Mouse (Mus musculus): Measurements from ENCODE around the gene Mucl3. TPM values are rescaled to one million over a fixed set of nuclear protein-coding genes. Genes with fewer than 3 reads are reported as not detected.
A peak's percentile ranks its signal among the peaks of the same experiment; 100 is the strongest.

The Mucl3 gene
- under 1 TPM in 1 of 2 experiments, not detected in 1; 0.11 TPM for total RNA-seq (2021)
- long read RNA-seq, experiment 1 = 0 reads
- long read RNA-seq, experiment 2 = 0 reads

- no peak for DNase-seq (ENCODE audit: low spot score in 2 of 2)
Measured at GRCm38 (mm10) chr17:35643609-35644236, at the start of gene Mucl3. TSS of gene Mucl3 (minus strand) at chr17:35643695.

GRCm38 (mm10) chr17:35692368-35692767 lies 48.9 kb upstream of the Mucl3 start:
- no peak for DNase-seq (ENCODE audit: low spot score in 2 of 2)

- no peak for DNase-seq (ENCODE audit: low spot score in 2 of 2)
Measured at GRCm38 (mm10) chr17:35691811-35692210, 48.3 kb upstream of the Mucl3 start.

GRCm38 (mm10) chr17:35689936-35690645 lies 46.6 kb upstream of the Mucl3 start:
- no peak for DNase-seq (ENCODE audit: low spot score in 2 of 2)

- DNase-seq (ENCODE audit: low spot score in 2 of 2) = no peak
Measured at GRCm38 (mm10) chr17:35688347-35689175, 45.1 kb upstream of the Mucl3 start.

- no peak for DNase-seq (ENCODE audit: low spot score in 2 of 2)
Measured at GRCm38 (mm10) chr17:35685061-35685460, 41.6 kb upstream of the Mucl3 start.

- DNase-seq (ENCODE audit: low spot score in 2 of 2) = no peak
Measured at GRCm38 (mm10) chr17:35681986-35682385, 38.5 kb upstream of the Mucl3 start.

GRCm38 (mm10) chr17:35680591-35680990 lies 37.1 kb upstream of the Mucl3 start:
- no peak for DNase-seq (ENCODE audit: low spot score in 2 of 2)

GRCm38 (mm10) chr17:35673416-35674035 lies 30.0 kb upstream of the Mucl3 start, which contains the start of gene Gtf2h4:
TSS of gene Gtf2h4 (minus strand) at chr17:35673739.
- peak; percentile 44 to 72 for DNase-seq (ENCODE audit: low spot score in 2 of 2)

GRCm38 (mm10) chr17:35672527-35672926 lies 29.0 kb upstream of the Mucl3 start:
- no peak for DNase-seq (ENCODE audit: low spot score in 2 of 2)

- no peak for DNase-seq (ENCODE audit: low spot score in 2 of 2)
Measured at GRCm38 (mm10) chr17:35671846-35672245, 28.4 kb upstream of the Mucl3 start.

GRCm38 (mm10) chr17:35669731-35670130 lies 26.2 kb upstream of the Mucl3 start:
- no peak for DNase-seq (ENCODE audit: low spot score in 2 of 2)

- DNase-seq (ENCODE audit: low spot score in 2 of 2) = peak; percentile 93 to 96
Measured at GRCm38 (mm10) chr17:35667334-35668065, 24.0 kb upstream of the Mucl3 start, which contains the start of gene Vars2. TSS of gene Vars2 (minus strand) at chr17:35667592.

GRCm38 (mm10) chr17:35666851-35667256 lies 23.4 kb upstream of the Mucl3 start:
- no peak for DNase-seq (ENCODE audit: low spot score in 2 of 2)

- no peak for DNase-seq (ENCODE audit: low spot score in 2 of 2)
Measured at GRCm38 (mm10) chr17:35665957-35666515, 22.5 kb upstream of the Mucl3 start.

- DNase-seq (ENCODE audit: low spot score in 2 of 2) = no peak
Measured at GRCm38 (mm10) chr17:35653086-35653485, 9.6 kb upstream of the Mucl3 start.

- DNase-seq (ENCODE audit: low spot score in 2 of 2) = no peak
Measured at GRCm38 (mm10) chr17:35649429-35649828, 5.9 kb upstream of the Mucl3 start.

- no peak for DNase-seq (ENCODE audit: low spot score in 2 of 2)
Measured at GRCm38 (mm10) chr17:35639352-35639751, 4.1 kb downstream of the Mucl3 start.

- no peak for DNase-seq (ENCODE audit: low spot score in 2 of 2)
Measured at GRCm38 (mm10) chr17:35638475-35639190, 4.9 kb downstream of the Mucl3 start.
